Mouse (Mus musculus) hindbrain, postnatal 0 days (tissue): Measurements from ENCODE around the gene Mael. TPM values are rescaled to one million over a fixed set of nuclear protein-coding genes. Genes with fewer than 3 reads are reported as not detected.
A peak's percentile ranks its signal among the peaks of the same experiment; 100 is the strongest.

Experiments
- ATAC-seq: fragments of 200-750 bp; cut with Nextera tagmentation; 2 replicates; pipeline ENCODE4 v1.8.0; 2017; ENCODE audit warnings: mild to moderate bottlenecking, moderate TSS enrichment, moderate library complexity
- DNase-seq: peaks from one replicate; pipeline ENCODE4 v3.0.0-alpha.2; 2015; ENCODE audit warnings: low spot score
- H3K27ac ChIP-seq: fragments of 300-500 bp; sonication (generic); 2 replicates; pipeline ENCODE4 v1.5.1; 2014; ENCODE audit warnings: mild to moderate bottlenecking
- H3K27me3 ChIP-seq: fragments of 300-500 bp; sonication (generic); 2 replicates; pipeline ENCODE4 v1.6.1; 2014; ENCODE audit warnings: low read length, mixed read lengths; ENCODE audit not compliant: insufficient read depth
- H3K36me3 ChIP-seq: fragments of 300-500 bp; sonication (generic); 2 replicates; pipeline ENCODE4 v1.6.1; 2014; ENCODE audit warnings: low read length, mixed read lengths; ENCODE audit not compliant: insufficient read depth
- H3K4me1 ChIP-seq: fragments of 300-500 bp; sonication (generic); 2 replicates; pipeline ENCODE4 v1.6.1; 2014; ENCODE audit warnings: antibody characterized with exemption, low read length, mixed read lengths; ENCODE audit not compliant: insufficient read depth
- H3K4me2 ChIP-seq: fragments of 300-500 bp; sonication (generic); 2 replicates; pipeline ENCODE4 v1.6.1; 2014; ENCODE audit warnings: low read depth, mild to moderate bottlenecking, low read length, moderate library complexity, mixed read lengths
- H3K4me3 ChIP-seq: fragments of 300-500 bp; sonication (generic); 2 replicates; pipeline ENCODE4 v1.5.1; 2014; ENCODE audit warnings: low read length
- H3K9ac ChIP-seq: fragments of 300-500 bp; sonication (generic); replicated peaks from 2 replicates; pipeline ENCODE4 v1.6.1; 2014; ENCODE audit warnings: mild to moderate bottlenecking, low read length, moderate library complexity, mixed read lengths
- H3K9me3 ChIP-seq: fragments of 300-500 bp; sonication (generic); 2 replicates; pipeline ENCODE4 v1.6.1; 2016; ENCODE audit warnings: low read length, mixed read lengths
- CTCF ChIP-seq: IDR thresholded peaks from 2 replicates; pipeline ENCODE4 v1.5.1; 2016; ENCODE audit warnings: antibody characterized with exemption, control low read depth, low read depth
- WGBS: fragments of 180-500 bp; shearing (Covaris S2); extraction: QIAGEN DNeasy Blood & Tissue Kit; methylation state at CpG from one replicate; pipeline ENCODE4 v1.1.7; 2014; 5-methylcytosine and 5-hydroxymethylcytosine counted together
- polyA plus RNA-seq: library from polyadenylated mRNA; unstranded; fragments of >200 nt; fragmentation: Nextera tagmentation; extraction: Ambion mirVana; gene quantifications from 2 replicates; pipeline ENCODE4 v1.2.1, GENCODE M21; 2015
- total RNA-seq: library from RNA; depleted of rRNA; stranded (reverse); fragments of >200 nt; gene quantifications from 2 replicates; pipeline ENCODE4 v1.2.3, GENCODE M21; 2014

Gene Mael
- total and polyA plus RNA-seq, 2 experiments from 2014 or later: 0.21 TPM; not detected in 1

DNA sequence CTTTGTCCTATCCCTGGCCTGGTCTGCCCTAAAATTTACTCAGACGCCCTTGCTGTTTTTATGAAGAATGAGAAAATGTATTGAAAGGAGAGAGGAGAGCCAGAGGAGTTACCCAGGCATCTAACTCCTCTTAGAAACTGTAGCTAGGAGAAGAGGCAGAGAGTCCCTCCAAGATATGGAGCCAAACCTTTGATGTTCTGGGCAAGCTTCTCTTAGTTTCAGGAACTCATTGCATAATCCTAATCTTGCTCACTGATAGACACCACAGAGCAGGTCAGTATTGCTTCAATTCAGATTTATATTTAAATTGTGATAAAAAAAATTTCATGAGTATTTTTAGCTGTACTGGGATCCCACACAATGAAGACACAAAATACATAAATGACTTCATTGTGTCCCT is 42.7 kb upstream of the Mael start:
- Histone ChIP-seq H3K4me3 (no peak overlapping the region), H3K27me3 (no peaks in the 10 kb centered on the region), H3K4me2 (peak overlapping the region; percentile 10; the same call in 1 of the 2 replicates), H3K4me1 (peaks cover 50% of the 10 kb centered on the region), H3K27ac (peak overlapping the region; percentile 77), H3K36me3 (no peaks in the 10 kb centered on the region), H3K9me3 (no peaks in the 10 kb centered on the region), H3K9ac (no peak overlapping the region)
- TF ChIP-seq CTCF: no peak
- WGBS: 38% methylated on average over 1 of the region's 1 CpGs
- peak; percentile 48 for DNase-seq
- no peak for ATAC-seq

DNA sequence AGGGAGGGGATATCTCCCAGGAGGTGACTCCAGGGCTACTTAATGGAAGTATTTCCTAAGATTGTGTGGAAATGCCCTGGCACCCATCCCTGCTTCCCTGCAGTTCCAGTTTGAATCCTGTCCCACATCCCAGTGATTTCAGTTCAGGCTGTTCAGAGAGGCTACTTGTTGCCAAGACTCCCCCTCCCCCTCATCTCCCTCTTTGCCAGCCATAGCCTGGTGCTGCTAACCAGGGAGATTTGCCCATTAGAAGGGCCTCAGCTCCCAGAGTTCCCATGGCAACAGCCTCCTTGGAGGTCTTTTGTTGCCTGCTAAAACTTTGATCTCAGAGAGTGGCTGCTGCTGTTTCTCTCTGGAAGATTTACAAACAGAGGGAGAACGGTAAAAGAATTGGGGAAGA is 42.0 kb upstream of the Mael start:
- Histone ChIP-seq H3K27ac (peak overlapping the region; percentile 77), H3K36me3 (no peaks in the 10 kb centered on the region), H3K4me1 (peaks cover 50% of the 10 kb centered on the region), H3K9ac (no peak overlapping the region), H3K4me3 (no peak overlapping the region), H3K4me2 (peak overlapping the region; percentile 10; the same call in 1 of the 2 replicates), H3K9me3 (no peaks in the 10 kb centered on the region), H3K27me3 (no peaks in the 10 kb centered on the region)
- 13% methylated on average over 1 of the region's 1 CpGs for WGBS
- peak; percentile 80 for ATAC-seq
- no peak for TF ChIP-seq CTCF
- peak; percentile 92 for DNase-seq

DNA sequence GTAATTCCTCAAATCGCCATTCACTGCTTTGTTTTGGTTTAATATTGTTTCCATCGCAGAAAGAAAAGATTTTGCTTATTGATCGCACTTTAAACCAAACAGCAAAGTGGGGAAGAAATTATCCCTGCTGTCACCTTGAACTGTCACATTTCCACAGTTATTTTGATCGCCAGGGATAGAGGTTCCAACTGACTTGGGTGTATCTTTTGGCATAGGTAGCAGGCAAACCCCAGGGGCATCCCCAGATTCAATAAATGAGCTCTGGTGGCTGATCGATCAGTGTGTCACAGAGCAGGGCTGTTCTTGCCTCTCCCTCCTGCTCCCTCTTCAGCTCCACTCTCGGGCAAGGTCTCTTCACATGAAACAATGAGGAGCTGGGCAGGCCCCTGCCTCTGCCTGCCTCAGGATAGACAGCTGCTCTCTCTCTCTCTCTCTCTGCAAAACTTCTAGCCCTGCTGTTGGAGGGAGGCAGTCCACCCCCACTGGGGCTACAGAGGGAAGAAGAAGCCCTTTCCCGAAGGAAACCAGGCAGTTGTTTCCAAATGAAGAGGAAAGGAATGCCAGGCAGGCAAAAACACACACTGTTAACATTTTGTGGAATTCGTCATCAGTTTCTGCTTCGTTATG is 41.1 kb upstream of the Mael start:
- ATAC-seq: no peak
- TF ChIP-seq CTCF: no peak
- no peak for DNase-seq
- peak overlapping the region; percentile 77 for H3K27ac ChIP-seq
- H3K36me3 ChIP-seq: no peaks in the 10 kb centered on the region
- no peaks in the 10 kb centered on the region for H3K27me3 ChIP-seq
- no peak overlapping the region for H3K4me2 ChIP-seq
- no peak overlapping the region for H3K4me3 ChIP-seq
- H3K9me3 ChIP-seq: no peaks in the 10 kb centered on the region
- peaks cover 46% of the 10 kb centered on the region for H3K4me1 ChIP-seq
- WGBS: 20% methylated on average over 9 of the region's 9 CpGs
- no peak overlapping the region for H3K9ac ChIP-seq

DNA sequence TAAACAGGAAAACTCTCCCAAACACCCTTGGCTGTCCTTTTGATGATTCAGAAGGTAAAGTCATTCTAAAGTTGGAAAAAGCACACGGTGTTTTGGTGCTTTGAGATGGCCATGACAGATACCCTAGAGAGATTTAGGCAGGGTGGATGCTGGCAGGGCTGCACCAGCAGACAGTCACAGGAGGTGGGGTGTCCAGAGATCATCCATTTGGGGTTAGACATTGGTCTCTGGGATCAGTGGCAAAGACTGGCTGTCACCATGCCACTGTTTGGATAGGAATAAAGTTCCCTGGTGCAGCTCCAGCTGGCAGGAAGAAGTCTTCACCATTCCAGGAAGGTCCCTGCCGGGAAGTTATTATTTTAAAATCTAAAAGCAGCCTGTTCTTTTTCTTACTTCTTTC is 40.2 kb upstream of the Mael start:
- Histone ChIP-seq H3K27me3 (no peaks in the 10 kb centered on the region), H3K9ac (no peak overlapping the region), H3K4me3 (no peak overlapping the region), H3K27ac (no peak overlapping the region), H3K9me3 (no peaks in the 10 kb centered on the region), H3K4me1 (peaks cover 38% of the 10 kb centered on the region), H3K36me3 (no peaks in the 10 kb centered on the region), H3K4me2 (no peak overlapping the region)
- peak; percentile 49 for DNase-seq
- no peak for ATAC-seq
- TF ChIP-seq CTCF: no peak
- WGBS: 12% methylated on average over 2 of the region's 2 CpGs

DNA sequence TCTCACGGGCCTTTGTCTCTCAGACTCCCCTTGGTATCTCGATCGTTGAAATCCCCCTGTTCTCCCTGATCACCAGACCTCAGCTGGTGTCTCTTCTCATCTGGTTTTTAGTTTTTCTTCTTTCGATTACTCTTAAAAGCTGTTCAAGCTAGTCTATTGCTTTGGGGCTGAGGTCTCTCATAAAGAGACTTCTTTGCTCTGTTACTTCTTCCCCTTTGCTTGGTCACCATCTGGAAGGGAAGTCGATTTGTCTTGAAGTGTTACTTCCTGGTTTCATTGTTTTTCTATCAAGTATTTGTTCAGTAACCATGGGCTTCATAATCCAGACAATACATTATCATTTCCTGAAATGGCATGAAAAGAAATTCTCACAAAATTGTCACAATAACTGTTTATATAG is 29.7 kb upstream of the Mael start:
- no peak for ATAC-seq
- TF ChIP-seq CTCF: no peak
- WGBS: 90% methylated on average over 5 of the region's 5 CpGs

DNA sequence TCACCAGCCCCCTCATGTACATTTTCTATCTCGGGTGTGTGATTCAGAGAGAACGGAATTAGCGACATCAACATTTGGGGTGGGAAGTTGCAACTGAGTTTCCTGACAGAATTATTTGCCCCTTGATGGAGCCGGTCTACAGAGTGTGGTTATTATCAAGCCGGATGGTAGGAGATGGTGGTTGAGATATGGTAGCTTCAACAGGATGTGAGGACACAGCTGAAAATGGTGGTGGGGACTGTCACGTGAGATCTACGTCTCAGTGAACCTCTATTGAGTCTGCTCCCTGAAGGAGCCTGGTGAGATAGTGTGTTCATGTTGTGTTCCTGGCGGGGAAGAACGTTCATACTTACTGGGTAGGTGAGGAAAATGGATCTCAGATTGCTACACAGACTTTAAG is 28.4 kb upstream of the Mael start:
- ATAC-seq (no peak), DNase-seq (no peak)
- no peak overlapping the region for H3K27ac ChIP-seq
- 95% methylated on average over 9 of the region's 9 CpGs for WGBS
- no peak overlapping the region for H3K9ac ChIP-seq
- H3K4me1 ChIP-seq: no peaks in the 10 kb centered on the region
- H3K4me2 ChIP-seq: no peak overlapping the region
- H3K27me3 ChIP-seq: no peaks in the 10 kb centered on the region
- TF ChIP-seq CTCF: no peak
- H3K36me3 ChIP-seq: no peaks in the 10 kb centered on the region
- no peak overlapping the region for H3K4me3 ChIP-seq
- H3K9me3 ChIP-seq: no peaks in the 10 kb centered on the region

More for the DNA sequence above, 29.7 kb upstream of the Mael start:
- Histone ChIP-seq H3K27ac (no peak overlapping the region), H3K36me3 (no peaks in the 10 kb centered on the region), H3K27me3 (no peaks in the 10 kb centered on the region), H3K9me3 (no peaks in the 10 kb centered on the region), H3K4me1 (no peaks in the 10 kb centered on the region), H3K4me2 (no peak overlapping the region), H3K4me3 (no peak overlapping the region), H3K9ac (no peak overlapping the region)
- DNase-seq: no peak

DNA sequence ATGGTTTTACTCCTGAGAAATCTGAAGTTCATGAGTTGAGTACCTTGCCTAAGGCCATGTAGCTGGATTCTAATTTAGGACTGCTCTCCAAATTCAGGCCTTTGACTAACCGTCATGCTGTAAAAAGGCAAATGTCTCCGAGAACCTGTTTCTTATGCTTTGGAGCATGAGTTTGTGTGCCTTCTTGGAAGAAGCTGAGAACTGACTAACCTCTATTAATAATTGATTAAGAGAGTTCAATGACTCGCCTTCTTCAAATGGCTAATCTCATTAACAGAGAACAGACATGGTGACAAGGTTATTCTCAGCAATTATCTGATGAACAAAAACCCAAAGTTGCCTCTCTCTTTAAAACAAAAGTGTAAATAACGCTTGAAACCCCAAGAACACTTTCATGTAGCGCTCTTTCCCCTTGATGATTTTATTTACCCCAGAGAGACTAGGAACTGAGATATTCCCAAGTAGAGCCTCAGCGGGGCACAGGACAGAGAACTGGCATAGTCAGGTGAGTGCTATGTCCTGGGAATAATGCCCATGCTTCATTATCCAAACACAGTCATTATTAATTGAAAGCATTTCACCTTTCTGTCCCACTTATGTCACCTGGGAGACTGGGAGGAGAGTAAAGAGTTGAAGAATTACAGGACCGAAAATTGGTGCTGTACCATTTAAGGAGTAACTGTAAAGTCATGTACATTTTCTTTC is 27.6 kb upstream of the Mael start:
- ATAC-seq: no peak
- WGBS: 79% methylated on average over 7 of the region's 7 CpGs
- H3K36me3 ChIP-seq: no peaks in the 10 kb centered on the region
- H3K27ac ChIP-seq: no peak overlapping the region
- no peak for DNase-seq
- H3K9me3 ChIP-seq: no peaks in the 10 kb centered on the region
- no peak overlapping the region for H3K4me2 ChIP-seq
- no peak for TF ChIP-seq CTCF
- H3K9ac ChIP-seq: no peak overlapping the region
- no peaks in the 10 kb centered on the region for H3K4me1 ChIP-seq
- H3K4me3 ChIP-seq: no peak overlapping the region
- H3K27me3 ChIP-seq: no peaks in the 10 kb centered on the region
